Mouse (Mus musculus): ENCODE results near the gene Mlf2. TPM values are rescaled to one million over a fixed set of nuclear protein-coding genes. Genes with fewer than 3 reads are reported as not detected.

Gene Mlf2
- polyA plus RNA-seq, 1 experiment from 2014 or later, result 587 TPM

DNA sequence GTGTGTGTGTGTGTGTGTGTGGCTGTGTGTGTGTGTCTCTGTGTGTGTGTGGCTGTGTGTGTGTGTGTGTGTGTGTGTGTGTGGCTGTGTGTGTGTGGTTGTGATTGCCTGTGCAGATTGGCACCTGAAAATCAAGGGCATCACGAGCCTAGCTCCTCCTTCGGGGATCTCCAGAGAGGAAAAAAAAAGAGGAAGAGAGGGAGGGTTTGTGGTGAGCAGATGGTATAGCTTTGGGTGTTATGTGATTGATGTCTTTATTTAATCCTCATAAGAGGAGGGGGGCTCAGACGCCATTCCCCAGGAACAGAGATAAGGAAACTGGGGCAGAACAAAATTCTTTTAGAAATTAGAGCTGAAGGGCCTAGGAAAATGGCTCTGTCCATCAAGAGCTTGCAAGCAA is 32.8 kb upstream of the Mlf2 start:
- Histone ChIP-seq H3K9ac (ENCODE audit: low read depth, low read length) (no peak overlapping the region), H3K27me3 (replicated peaks; ENCODE audit: control insufficient read depth, insufficient read depth, low read length) (no peaks in the 10 kb centered on the region), H3K4me2 (ENCODE audit: low read length) (no peak overlapping the region), H3K4me1 (ENCODE audit: control insufficient read depth, insufficient read depth, low read depth, low read length) (peaks cover 2% of the 10 kb centered on the region; the same call in 1 of the 2 replicates), H3K4me3 (ENCODE audit: low read length) (no peak overlapping the region), H3K27ac (ENCODE audit: low read depth, low read length) (no peak overlapping the region), H3K9me3 (ENCODE audit: control insufficient read depth, low read length) (no peaks in the 10 kb centered on the region), H3K36me3 (ENCODE audit: control insufficient read depth, insufficient read depth, low read length) (no peaks in the 10 kb centered on the region)
- no peak for ATAC-seq
- WGBS, result 29% methylated on average over 3 of the region's 3 CpGs

DNA sequence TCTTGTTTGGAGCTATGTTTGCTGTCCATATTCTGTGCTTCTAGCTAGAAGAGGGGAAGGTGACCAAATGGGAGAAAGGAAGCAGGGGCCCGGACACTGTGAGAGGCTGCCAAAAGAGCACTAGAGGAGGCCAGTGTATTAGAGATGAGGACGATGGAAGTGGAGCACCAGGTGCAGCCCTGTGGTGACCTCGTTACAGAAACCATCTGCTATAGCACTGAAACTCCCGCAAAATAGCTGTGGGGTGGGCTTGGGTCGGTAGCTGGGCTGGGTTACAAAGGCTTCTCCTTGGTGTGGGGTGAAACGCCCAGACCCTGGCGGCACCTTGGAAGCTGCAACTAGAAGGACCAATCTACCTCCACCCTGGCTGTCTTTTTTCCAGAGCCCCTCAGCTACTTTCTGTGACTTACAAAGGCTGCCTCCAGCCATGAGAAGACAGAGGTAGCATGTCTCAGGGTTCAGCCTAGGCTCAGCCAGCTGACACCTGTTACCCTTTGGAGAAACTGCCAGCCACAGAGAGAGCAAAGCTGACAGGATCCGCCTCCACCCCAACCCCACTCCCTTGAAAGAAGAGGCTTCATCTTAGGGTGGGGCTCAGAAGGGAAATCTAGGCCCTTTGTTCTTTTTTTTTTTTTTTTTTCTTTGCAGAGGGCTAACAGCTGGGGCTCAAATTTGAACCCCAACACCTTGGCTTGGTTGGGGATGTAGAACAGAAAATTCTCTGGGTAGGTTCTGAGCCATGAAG is 31.0 kb upstream of the Mlf2 start:
- Histone ChIP-seq H3K27me3 (replicated peaks; ENCODE audit: control insufficient read depth, insufficient read depth, low read length) (no peaks in the 10 kb centered on the region), H3K9ac (ENCODE audit: low read depth, low read length) (no peak overlapping the region), H3K27ac (ENCODE audit: low read depth, low read length) (peak overlapping the region; percentile 17), H3K36me3 (ENCODE audit: control insufficient read depth, insufficient read depth, low read length) (no peaks in the 10 kb centered on the region), H3K4me2 (ENCODE audit: low read length) (no peak overlapping the region), H3K9me3 (ENCODE audit: control insufficient read depth, low read length) (no peaks in the 10 kb centered on the region), H3K4me1 (ENCODE audit: control insufficient read depth, insufficient read depth, low read depth, low read length) (peaks cover 11% of the 10 kb centered on the region), H3K4me3 (ENCODE audit: low read length) (no peak overlapping the region)
- no peak for ATAC-seq
- WGBS, result 44% methylated on average over 8 of the region's 8 CpGs

DNA sequence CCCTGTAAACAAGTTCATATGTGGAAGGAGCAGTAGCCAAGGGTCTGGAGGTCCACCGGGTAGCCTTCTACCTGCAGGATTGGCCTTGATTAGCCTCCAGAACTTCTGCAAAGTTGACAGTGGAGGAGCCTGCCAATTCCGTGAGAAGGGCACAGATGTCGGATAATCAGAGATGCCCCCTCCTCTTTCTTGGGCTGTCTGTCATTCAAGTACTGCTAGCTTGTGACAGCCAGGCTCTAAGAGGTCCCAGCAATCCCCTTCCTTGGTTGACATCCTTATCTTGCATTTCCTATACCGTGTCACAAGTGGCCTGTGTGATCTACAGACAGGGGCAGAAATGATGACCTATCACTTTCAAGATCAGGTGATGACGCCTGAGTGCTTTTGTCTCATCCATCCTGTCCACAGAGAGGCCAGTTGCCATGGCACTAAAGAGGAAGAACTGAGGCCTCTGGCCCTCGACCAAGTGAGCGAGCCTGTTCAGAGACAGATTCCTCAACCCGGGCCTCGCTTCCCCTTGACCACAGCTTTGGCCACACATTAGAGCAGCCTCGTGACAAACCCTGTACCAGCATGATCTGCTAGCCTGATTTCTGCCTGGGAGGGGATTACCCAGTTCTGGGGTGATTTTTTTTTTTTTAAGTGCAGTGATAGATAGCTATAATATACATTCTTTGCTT is 30.2 kb upstream of the Mlf2 start:
- Histone ChIP-seq H3K9ac (ENCODE audit: low read depth, low read length) (no peak overlapping the region), H3K4me2 (ENCODE audit: low read length) (no peak overlapping the region), H3K4me1 (ENCODE audit: control insufficient read depth, insufficient read depth, low read depth, low read length) (peaks cover 13% of the 10 kb centered on the region), H3K27ac (ENCODE audit: low read depth, low read length) (no peak overlapping the region), H3K27me3 (replicated peaks; ENCODE audit: control insufficient read depth, insufficient read depth, low read length) (no peaks in the 10 kb centered on the region), H3K9me3 (ENCODE audit: control insufficient read depth, low read length) (no peaks in the 10 kb centered on the region), H3K4me3 (ENCODE audit: low read length) (no peak overlapping the region), H3K36me3 (ENCODE audit: control insufficient read depth, insufficient read depth, low read length) (no peaks in the 10 kb centered on the region)
- 42% methylated on average over 10 of the region's 10 CpGs for WGBS
- no peak for ATAC-seq

DNA sequence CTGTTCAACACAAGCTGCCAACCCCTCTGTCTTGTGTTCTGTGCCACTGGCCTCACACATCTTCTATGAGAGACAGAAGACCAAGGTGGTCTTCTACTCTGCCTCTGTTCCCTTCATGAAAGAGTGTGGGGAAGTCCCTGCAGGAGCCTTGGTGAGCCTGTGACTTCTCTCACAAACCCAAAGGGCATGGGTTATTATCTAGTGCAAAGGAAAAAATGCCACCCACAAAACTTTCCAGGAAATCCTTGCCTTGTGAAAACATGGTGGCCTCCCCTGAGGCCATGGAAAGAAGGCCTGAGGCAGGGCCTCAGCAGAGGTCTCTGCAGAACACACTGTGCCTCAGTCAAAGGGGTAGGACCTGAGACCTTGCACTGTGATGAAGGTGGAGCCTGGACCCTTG is 29.3 kb upstream of the Mlf2 start:
- H3K9ac ChIP-seq (ENCODE audit: low read depth, low read length), result no peak overlapping the region

DNA sequence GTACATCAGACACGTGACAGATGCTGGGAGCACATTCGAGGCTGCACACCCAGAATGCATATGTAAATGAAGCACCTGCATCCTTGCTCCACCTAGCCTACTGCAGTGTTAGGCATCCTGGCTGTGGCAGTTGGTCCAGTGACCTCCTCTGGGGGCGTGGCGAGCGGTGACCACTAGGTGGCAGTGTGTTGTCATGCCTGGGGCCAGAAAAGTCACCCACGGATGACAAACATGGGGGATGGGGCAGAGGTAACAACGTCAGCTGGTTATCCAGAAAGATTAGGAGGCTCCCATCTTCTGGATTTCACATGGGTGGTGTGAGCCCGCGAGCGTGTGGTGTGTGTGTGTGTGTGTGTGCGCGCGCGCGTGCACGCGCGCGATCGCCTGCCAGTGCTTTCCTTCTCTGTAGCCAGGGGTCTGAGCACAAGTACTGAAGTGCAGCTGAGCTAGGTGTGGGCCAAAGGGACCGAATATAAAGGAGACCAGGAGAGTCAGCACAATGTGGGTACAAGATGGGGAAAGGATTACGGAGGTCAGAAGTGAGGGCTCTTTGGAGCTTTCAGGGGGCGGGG is 27.5 kb upstream of the Mlf2 start:
- peak; percentile 85 for ATAC-seq
- peak overlapping the region; percentile 97 for H3K27ac ChIP-seq (ENCODE audit: low read depth, low read length)
- H3K9ac ChIP-seq (ENCODE audit: low read depth, low read length), result peak overlapping the region; percentile 71
- H3K9me3 ChIP-seq (ENCODE audit: control insufficient read depth, low read length), result no peaks in the 10 kb centered on the region
- H3K36me3 ChIP-seq (ENCODE audit: control insufficient read depth, insufficient read depth, low read length), result no peaks in the 10 kb centered on the region
- H3K4me2 ChIP-seq (ENCODE audit: low read length), result peak overlapping the region; percentile 80
- peaks cover 13% of the 10 kb centered on the region for H3K4me1 ChIP-seq (ENCODE audit: control insufficient read depth, insufficient read depth, low read depth, low read length)
- peak overlapping the region; percentile 40 for H3K4me3 ChIP-seq (ENCODE audit: low read length)
- no peaks in the 10 kb centered on the region for H3K27me3 ChIP-seq (replicated peaks; ENCODE audit: control insufficient read depth, insufficient read depth, low read length)
- WGBS, result 0% methylated on average over 23 of the region's 23 CpGs

More for the DNA sequence above, 29.3 kb upstream of the Mlf2 start:
- no peaks in the 10 kb centered on the region for H3K36me3 ChIP-seq (ENCODE audit: control insufficient read depth, insufficient read depth, low read length)
- no peaks in the 10 kb centered on the region for H3K27me3 ChIP-seq (replicated peaks; ENCODE audit: control insufficient read depth, insufficient read depth, low read length)
- no peaks in the 10 kb centered on the region for H3K9me3 ChIP-seq (ENCODE audit: control insufficient read depth, low read length)
- no peak overlapping the region for H3K4me2 ChIP-seq (ENCODE audit: low read length)
- no peak for ATAC-seq
- no peak overlapping the region for H3K4me3 ChIP-seq (ENCODE audit: low read length)
- no peak overlapping the region for H3K27ac ChIP-seq (ENCODE audit: low read depth, low read length)
- peaks cover 13% of the 10 kb centered on the region for H3K4me1 ChIP-seq (ENCODE audit: control insufficient read depth, insufficient read depth, low read depth, low read length)

DNA sequence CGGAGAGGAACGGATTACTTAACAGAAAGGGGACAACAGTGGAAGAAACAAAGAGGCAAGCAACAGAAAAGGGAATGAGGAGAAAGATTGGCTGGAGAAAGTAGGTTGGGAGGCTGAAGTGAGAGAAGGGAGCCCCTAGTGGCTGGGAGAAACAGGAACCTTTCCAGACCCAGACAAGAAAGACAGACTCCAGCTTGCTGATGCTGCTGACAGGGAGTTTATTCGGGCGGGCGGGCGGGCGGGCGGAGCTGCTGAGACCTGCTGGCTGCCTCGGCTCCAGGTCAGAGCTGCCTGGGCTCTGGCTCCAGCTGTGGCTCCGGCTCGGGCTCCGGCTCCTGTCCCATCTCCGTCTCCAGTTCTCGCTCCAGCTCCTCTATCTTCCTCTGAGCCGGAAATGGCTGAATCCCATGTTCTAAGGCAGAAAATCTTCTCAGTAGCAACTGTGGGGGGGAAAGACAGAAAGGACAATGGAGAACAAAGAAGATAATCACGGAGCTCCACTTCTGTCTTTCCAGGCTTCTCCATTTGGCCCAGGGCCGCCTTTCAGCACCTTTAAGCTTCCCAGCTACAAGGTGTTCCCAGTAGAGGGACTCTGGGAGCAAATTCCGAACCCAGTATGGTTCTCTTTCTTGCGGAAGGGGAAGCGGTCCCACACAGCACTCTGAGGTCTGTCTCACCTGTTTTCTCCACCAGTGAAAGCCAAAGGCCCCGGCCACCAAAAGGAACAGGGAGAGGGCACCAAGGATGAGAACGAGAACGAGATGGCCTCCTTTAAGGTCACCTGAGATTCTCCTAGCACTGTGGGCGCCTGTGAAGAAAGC is 26.8 kb upstream of the Mlf2 start:
- Histone ChIP-seq H3K27me3 (replicated peaks; ENCODE audit: control insufficient read depth, insufficient read depth, low read length) (no peaks in the 10 kb centered on the region), H3K9ac (ENCODE audit: low read depth, low read length) (peak overlapping the region; percentile 71), H3K4me1 (ENCODE audit: control insufficient read depth, insufficient read depth, low read depth, low read length) (peaks cover 13% of the 10 kb centered on the region), H3K36me3 (ENCODE audit: control insufficient read depth, insufficient read depth, low read length) (no peaks in the 10 kb centered on the region), H3K9me3 (ENCODE audit: control insufficient read depth, low read length) (no peaks in the 10 kb centered on the region), H3K27ac (ENCODE audit: low read depth, low read length) (peak overlapping the region; percentile 97), H3K4me2 (ENCODE audit: low read length) (peak overlapping the region; percentile 80), H3K4me3 (ENCODE audit: low read length) (peak overlapping the region; percentile 40)
- 5% methylated on average over 24 of the region's 24 CpGs for WGBS
- ATAC-seq, result peak; percentile 80

DNA sequence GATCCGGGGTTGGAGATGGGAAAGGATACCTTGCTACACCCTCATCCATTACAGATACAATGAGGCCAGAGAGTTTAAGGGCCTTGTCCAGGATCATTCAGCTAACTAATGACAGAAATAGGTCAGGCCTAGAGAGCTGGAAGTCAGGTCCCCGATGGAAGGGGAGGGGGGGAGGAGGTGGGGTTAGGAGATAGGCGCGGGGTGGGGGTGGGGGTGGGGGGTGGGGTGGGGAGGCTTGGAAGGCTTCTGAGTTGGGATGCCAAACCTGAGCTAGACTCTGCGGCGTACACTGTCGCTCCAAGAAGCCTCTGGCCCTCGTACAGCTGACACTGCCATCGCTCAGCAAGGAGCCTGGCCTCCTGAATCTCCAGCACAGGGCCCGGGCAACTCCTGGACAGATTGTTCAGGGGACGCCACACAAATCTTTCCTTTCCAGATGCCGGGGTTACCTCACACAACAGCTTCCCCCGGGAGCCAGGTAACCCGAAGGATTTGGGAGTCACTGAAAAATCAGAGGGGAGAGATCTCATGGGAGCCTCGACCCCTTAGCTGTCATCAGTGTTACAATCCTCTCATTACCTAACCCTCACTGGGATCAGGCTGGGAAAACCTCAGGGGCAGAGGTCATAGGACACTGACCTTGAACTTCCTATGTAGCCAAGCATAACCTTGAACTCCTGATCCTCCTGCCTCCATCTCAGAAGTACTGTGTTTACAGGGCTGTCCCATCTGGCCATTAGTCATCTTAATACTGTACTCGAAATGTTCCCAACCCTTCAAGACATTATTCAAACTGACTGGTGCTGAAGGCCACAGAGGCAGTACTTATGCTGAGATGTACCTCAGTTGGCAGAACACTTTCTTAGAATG is 26.0 kb upstream of the Mlf2 start:
- Histone ChIP-seq H3K27me3 (replicated peaks; ENCODE audit: control insufficient read depth, insufficient read depth, low read length) (no peaks in the 10 kb centered on the region), H3K4me3 (ENCODE audit: low read length) (peak overlapping the region; percentile 40), H3K36me3 (ENCODE audit: control insufficient read depth, insufficient read depth, low read length) (no peaks in the 10 kb centered on the region), H3K9ac (ENCODE audit: low read depth, low read length) (peak overlapping the region; percentile 71), H3K27ac (ENCODE audit: low read depth, low read length) (peak overlapping the region; percentile 97), H3K9me3 (ENCODE audit: control insufficient read depth, low read length) (no peaks in the 10 kb centered on the region), H3K4me2 (ENCODE audit: low read length) (peak overlapping the region; percentile 80), H3K4me1 (ENCODE audit: control insufficient read depth, insufficient read depth, low read depth, low read length) (peaks cover 20% of the 10 kb centered on the region)
- WGBS, result 28% methylated on average over 16 of the region's 16 CpGs
- ATAC-seq, result 0 out of 2 replicates have a peak, but pooled peaks have one; percentile 0

DNA sequence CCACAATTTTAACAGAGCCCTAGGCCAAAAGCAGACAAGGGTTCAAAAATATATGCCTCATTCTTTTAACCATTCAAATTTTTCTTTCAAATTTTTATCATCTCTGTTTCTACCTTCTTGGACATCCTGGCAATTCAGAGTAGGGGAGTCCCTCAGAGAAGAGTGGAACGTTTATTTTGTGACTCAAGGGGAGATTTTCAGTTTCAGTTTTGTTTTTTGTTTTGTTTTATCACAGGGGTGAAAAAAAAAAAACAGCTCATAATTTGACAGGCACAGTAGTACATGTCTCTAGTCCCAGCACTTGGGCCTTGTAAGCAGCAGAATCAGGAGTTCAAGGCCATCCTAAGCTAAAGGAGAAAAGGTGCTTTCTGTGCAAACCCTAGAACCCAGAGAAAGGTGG is 23.4 kb upstream of the Mlf2 start:
- no peak for ATAC-seq
- peaks cover 24% of the 10 kb centered on the region for H3K4me1 ChIP-seq (ENCODE audit: control insufficient read depth, insufficient read depth, low read depth, low read length)
- H3K4me3 ChIP-seq (ENCODE audit: low read length), result no peak overlapping the region
- no peaks in the 10 kb centered on the region for H3K9me3 ChIP-seq (ENCODE audit: control insufficient read depth, low read length)
- H3K4me2 ChIP-seq (ENCODE audit: low read length), result no peak overlapping the region
- H3K27me3 ChIP-seq (replicated peaks; ENCODE audit: control insufficient read depth, insufficient read depth, low read length), result no peaks in the 10 kb centered on the region
- peaks cover under 1% of the 10 kb centered on the region; the same call in 1 of the 2 replicates for H3K36me3 ChIP-seq (ENCODE audit: control insufficient read depth, insufficient read depth, low read length)
- no peak overlapping the region for H3K27ac ChIP-seq (ENCODE audit: low read depth, low read length)
- no peak overlapping the region for H3K9ac ChIP-seq (ENCODE audit: low read depth, low read length)
- 83% methylated on average over 1 of the region's 1 CpGs for WGBS
